Mouse (Mus musculus): ENCODE measurements around the gene Zzz3. TPM values are rescaled to one million over a fixed set of nuclear protein-coding genes. Genes with fewer than 3 reads are reported as not detected.

The Zzz3 gene
- polyA plus RNA-seq, 2 experiments, result 7.8 to 17.0 TPM

DNA sequence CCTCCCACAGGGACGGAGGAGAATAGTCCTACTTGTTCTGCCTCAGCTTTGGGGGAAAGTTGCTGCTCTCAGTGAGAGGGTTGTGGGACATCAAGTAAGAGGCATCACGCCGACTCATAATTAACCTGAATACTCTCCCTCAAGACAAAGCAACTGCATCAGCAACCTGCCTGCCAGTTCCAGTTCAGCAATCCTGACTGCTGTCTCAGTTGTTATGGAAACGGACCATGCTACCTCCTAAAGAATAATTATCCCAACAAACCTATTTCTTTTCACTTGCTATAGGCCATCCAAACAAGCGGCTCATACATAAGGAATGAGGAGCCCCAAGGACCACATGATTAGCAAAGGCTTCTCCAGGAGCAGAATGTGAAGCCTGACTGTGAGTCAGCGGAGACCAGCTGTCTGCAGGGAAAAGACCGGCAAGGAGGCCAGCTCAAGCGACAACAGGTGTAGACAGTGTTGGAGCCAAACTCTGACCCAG lies 100.2 kb downstream of the Zzz3 start:
- no peaks in the 10 kb centered on the region for H3K9me3 ChIP-seq (ENCODE audit: control insufficient read depth, low read length)
- WGBS (ENCODE audit: insufficient replicate concordance), result 69% methylated on average over 8 of the region's 8 CpGs
- H3K27me3 ChIP-seq (ENCODE audit: control insufficient read depth, insufficient read depth, low read length), result no peaks in the 10 kb centered on the region
- no peaks in the 10 kb centered on the region for H3K36me3 ChIP-seq (replicated peaks; ENCODE audit: control insufficient read depth, insufficient read depth, low read depth)
- no peak overlapping the region for H3K4me2 ChIP-seq (ENCODE audit: low read depth)
- no peak overlapping the region for H3K4me3 ChIP-seq (ENCODE audit: insufficient read depth in 1 of 2, low read depth in 2 of 2, low read length in 2 of 2)
- no peak for ATAC-seq (ENCODE audit: insufficient read depth)
- no peak for DNase-seq (ENCODE audit: low read depth in 3 of 3, low spot score in 3 of 3)
- no peak overlapping the region for H3K27ac ChIP-seq
- no peak overlapping the region for H3K9ac ChIP-seq (replicated peaks)
- no peak for TF ChIP-seq CTCF (IDR thresholded peaks at IDR 0.05; ENCODE audit: low read depth)
- H3K4me1 ChIP-seq (replicated peaks; ENCODE audit: control insufficient read depth in 2 of 2, insufficient read depth in 2 of 2, low read length in 1 of 2), result no peaks in the 10 kb centered on the region

DNA sequence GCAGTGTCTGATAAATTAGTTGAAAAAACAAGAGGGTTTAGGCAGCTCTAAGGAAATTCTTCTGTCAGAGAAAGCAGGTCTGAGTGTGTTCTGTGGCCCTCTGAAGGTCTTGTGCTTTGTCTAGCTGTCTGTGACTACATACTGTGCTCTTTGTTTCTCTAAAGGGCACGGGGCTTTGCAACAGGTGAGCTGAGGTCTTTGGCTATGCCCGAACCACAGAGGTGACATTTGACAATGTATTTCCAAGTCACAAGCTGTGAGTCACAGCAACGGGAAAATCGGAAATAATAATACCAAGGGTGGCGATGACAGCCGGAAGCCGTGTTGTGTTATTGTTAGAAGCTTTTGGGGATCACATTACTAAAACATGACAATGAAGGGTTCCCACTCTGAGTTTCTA lies 101.8 kb downstream of the Zzz3 start:
- no peak for ATAC-seq (ENCODE audit: insufficient read depth)
- Histone ChIP-seq H3K36me3 (replicated peaks; ENCODE audit: control insufficient read depth, insufficient read depth, low read depth) (no peaks in the 10 kb centered on the region), H3K4me2 (ENCODE audit: low read depth) (no peak overlapping the region), H3K9ac (replicated peaks) (no peak overlapping the region), H3K9me3 (ENCODE audit: control insufficient read depth, low read length) (no peaks in the 10 kb centered on the region), H3K4me1 (replicated peaks; ENCODE audit: control insufficient read depth in 2 of 2, insufficient read depth in 2 of 2, low read length in 1 of 2) (no peaks in the 10 kb centered on the region), H3K27ac (no peak overlapping the region), H3K27me3 (ENCODE audit: control insufficient read depth, insufficient read depth, low read length) (no peaks in the 10 kb centered on the region), H3K4me3 (ENCODE audit: insufficient read depth in 1 of 2, low read depth in 2 of 2, low read length in 2 of 2) (no peak overlapping the region)
- no peak for TF ChIP-seq CTCF (IDR thresholded peaks at IDR 0.05; ENCODE audit: low read depth)
- no peak for TF ChIP-seq EP300 (IDR thresholded peaks at IDR 0.05; ENCODE audit: low read depth)
- no peak for DNase-seq (ENCODE audit: low read depth in 3 of 3, low spot score in 3 of 3)
- 77% methylated on average over 7 of the region's 7 CpGs for WGBS (ENCODE audit: insufficient replicate concordance)

DNA sequence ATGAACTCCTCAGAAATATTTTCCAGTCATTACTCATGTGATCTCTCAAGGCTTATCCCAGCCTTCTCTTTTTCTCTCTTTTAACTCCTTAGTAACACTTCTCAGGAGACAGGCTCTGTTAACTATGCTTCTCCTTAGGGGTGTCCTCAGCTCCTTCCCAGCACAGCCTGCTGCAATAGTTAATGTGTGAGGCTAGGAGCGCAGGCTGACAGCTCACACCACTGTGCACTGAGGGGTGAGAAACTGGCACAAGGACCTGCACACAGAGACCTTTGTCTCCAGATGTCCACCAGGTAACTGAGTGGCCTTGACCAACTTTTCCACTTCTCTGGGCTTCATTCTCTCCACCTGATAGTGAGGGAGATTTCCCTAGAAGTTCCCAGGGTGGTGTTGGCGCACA lies 102.6 kb downstream of the Zzz3 start:
- H3K27ac ChIP-seq, result no peak overlapping the region
- TF ChIP-seq EP300 (IDR thresholded peaks at IDR 0.05; ENCODE audit: low read depth) (no peak), CTCF (IDR thresholded peaks at IDR 0.05; ENCODE audit: low read depth) (no peak)
- no peak overlapping the region for H3K9ac ChIP-seq (replicated peaks)
- no peak overlapping the region for H3K4me2 ChIP-seq (ENCODE audit: low read depth)
- H3K4me1 ChIP-seq (replicated peaks; ENCODE audit: control insufficient read depth in 2 of 2, insufficient read depth in 2 of 2, low read length in 1 of 2), result no peaks in the 10 kb centered on the region
- H3K9me3 ChIP-seq (ENCODE audit: control insufficient read depth, low read length), result no peaks in the 10 kb centered on the region
- DNase-seq (ENCODE audit: low read depth in 3 of 3, low spot score in 3 of 3) (no peak), ATAC-seq (ENCODE audit: insufficient read depth) (no peak)
- no peak overlapping the region for H3K4me3 ChIP-seq (ENCODE audit: insufficient read depth in 1 of 2, low read depth in 2 of 2, low read length in 2 of 2)
- no peaks in the 10 kb centered on the region for H3K36me3 ChIP-seq (replicated peaks; ENCODE audit: control insufficient read depth, insufficient read depth, low read depth)
- H3K27me3 ChIP-seq (ENCODE audit: control insufficient read depth, insufficient read depth, low read length), result no peaks in the 10 kb centered on the region
- WGBS (ENCODE audit: insufficient replicate concordance), result 73% methylated on average over 2 of the region's 2 CpGs

GRCm38 (mm10) chr3:152498968-152499696 lies 103.9 kb downstream of the Zzz3 start:
- no peak overlapping the region for H3K27ac ChIP-seq
- ATAC-seq (ENCODE audit: insufficient read depth), result no peak
- no peaks in the 10 kb centered on the region for H3K9me3 ChIP-seq (ENCODE audit: control insufficient read depth, low read length)
- DNase-seq (ENCODE audit: low read depth in 3 of 3, low spot score in 3 of 3), result no peak
- H3K4me1 ChIP-seq (replicated peaks; ENCODE audit: control insufficient read depth in 2 of 2, insufficient read depth in 2 of 2, low read length in 1 of 2), result no peaks in the 10 kb centered on the region
- no peaks in the 10 kb centered on the region for H3K27me3 ChIP-seq (ENCODE audit: control insufficient read depth, insufficient read depth, low read length)
- no peaks in the 10 kb centered on the region for H3K36me3 ChIP-seq (replicated peaks; ENCODE audit: control insufficient read depth, insufficient read depth, low read depth)
- no peak overlapping the region for H3K4me3 ChIP-seq (ENCODE audit: insufficient read depth in 1 of 2, low read depth in 2 of 2, low read length in 2 of 2)
- TF ChIP-seq CTCF (IDR thresholded peaks at IDR 0.05; ENCODE audit: low read depth) (no peak), EP300 (IDR thresholded peaks at IDR 0.05; ENCODE audit: low read depth) (no peak)
- 61% methylated on average over 2 of the region's 2 CpGs for WGBS (ENCODE audit: insufficient replicate concordance)
- H3K4me2 ChIP-seq (ENCODE audit: low read depth), result no peak overlapping the region
- no peak overlapping the region for H3K9ac ChIP-seq (replicated peaks)

GRCm38 (mm10) chr3:152507900-152508299 lies 112.6 kb downstream of the Zzz3 start:
- Histone ChIP-seq H3K27me3 (ENCODE audit: control insufficient read depth, insufficient read depth, low read length) (no peaks in the 10 kb centered on the region), H3K36me3 (replicated peaks; ENCODE audit: control insufficient read depth, insufficient read depth, low read depth) (no peaks in the 10 kb centered on the region), H3K27ac (no peak overlapping the region), H3K4me3 (ENCODE audit: insufficient read depth in 1 of 2, low read depth in 2 of 2, low read length in 2 of 2) (no peak overlapping the region), H3K4me2 (ENCODE audit: low read depth) (no peak overlapping the region), H3K9me3 (ENCODE audit: control insufficient read depth, low read length) (no peaks in the 10 kb centered on the region), H3K9ac (replicated peaks) (no peak overlapping the region), H3K4me1 (replicated peaks; ENCODE audit: control insufficient read depth in 2 of 2, insufficient read depth in 2 of 2, low read length in 1 of 2) (no peaks in the 10 kb centered on the region; a peak in 1 of 4 replicates)
- no peak for ATAC-seq (ENCODE audit: insufficient read depth)
- WGBS (ENCODE audit: insufficient replicate concordance), result 71% methylated on average over 8 of the region's 8 CpGs
- TF ChIP-seq CTCF (IDR thresholded peaks at IDR 0.05; ENCODE audit: low read depth) (no peak), EP300 (IDR thresholded peaks at IDR 0.05; ENCODE audit: low read depth) (no peak)
- DNase-seq (ENCODE audit: low read depth in 3 of 3, low spot score in 3 of 3), result no peak
